Mouse (Mus musculus): ENCODE data around the gene Trpm7.

- TF ChIP-seq POLR2A (IDR thresholded peaks at IDR 0.05; ENCODE audit: insufficient read length, low read depth), result no peak
- TF ChIP-seq E2F4 (IDR thresholded peaks at IDR 0.05; ENCODE audit: insufficient read depth), result no peak
- TF ChIP-seq MAX (IDR thresholded peaks at IDR 0.05; ENCODE audit: low read depth), result no peak
- no peak for TF ChIP-seq USF1 (IDR thresholded peaks at IDR 0.05; ENCODE audit: low read depth)
- TF ChIP-seq REST (IDR thresholded peaks at IDR 0.05; ENCODE audit: insufficient read depth, insufficient read length), result no peak
- TF ChIP-seq TCF12 (IDR thresholded peaks at IDR 0.05; ENCODE audit: insufficient read depth, poor library complexity, severe bottlenecking), result no peak
These were observed 110.0 kb downstream of the Trpm7 start for GRCm38 (mm10) chr2:126765867-126766582.

Measured in myocyte (in vitro differentiated cells).